Mouse (Mus musculus) MEL (cell line): ENCODE results near the gene Sephs2.

Experiments used
- CHD1 ChIP-seq: IDR thresholded peaks from 2 replicates; pipeline ENCODE4 v1.6.1; 2012; ENCODE audit warnings: low read depth, mild to moderate bottlenecking, inconsistent platforms, low read length, improper control_type of control experiment
- CTCF ChIP-seq, 3 experiments: IDR thresholded peaks in 2 of 3; conservative IDR thresholded peaks in 1 of 3; 2 replicates each; pipeline ENCODE4 v1.5.1; 2011 to 2012; ENCODE audit warnings: low read length in 3 of 3, low read depth in 2 of 3, mild to moderate bottlenecking in 2 of 3, improper control_type of control experiment in 1 of 3, inconsistent platforms in 1 of 3, mixed read lengths in 1 of 3, moderate library complexity in 1 of 3; ENCODE audit not compliant: control insufficient read depth in 1 of 3, insufficient read depth in 1 of 3, poor library complexity in 1 of 3, severe bottlenecking in 1 of 3
- EP300 ChIP-seq, 2 experiments: IDR thresholded peaks; 2 replicates each; pipeline ENCODE4 v1.6.1; 2011; ENCODE audit warnings: improper control_type of control experiment in 2 of 2, low read length in 2 of 2, low read depth in 1 of 2, mild to moderate bottlenecking in 1 of 2
- GATA1 ChIP-seq: IDR thresholded peaks from 2 replicates; pipeline ENCODE4 v1.6.1; 2011; ENCODE audit warnings: low read depth, low read length, improper control_type of control experiment
- HCFC1 ChIP-seq: IDR thresholded peaks from 2 replicates; pipeline ENCODE4 v1.6.1; 2012; ENCODE audit warnings: low read depth, mild to moderate bottlenecking, inconsistent platforms, low read length, improper control_type of control experiment, moderate library complexity
- POLR2A ChIP-seq, 2 experiments: IDR thresholded peaks; 2 replicates each; pipeline ENCODE4 v1.6.1; 2011 to 2012; ENCODE audit warnings: low read length in 2 of 2, mild to moderate bottlenecking in 2 of 2, control low read depth in 1 of 2, improper control_type of control experiment in 1 of 2, low read depth in 1 of 2, moderate library complexity in 1 of 2; ENCODE audit not compliant: control insufficient read depth in 1 of 2, insufficient read depth in 1 of 2, poor library complexity in 1 of 2
- RCOR1 ChIP-seq: IDR thresholded peaks from 2 replicates; pipeline ENCODE4 v1.6.1; 2012; ENCODE audit warnings: low read depth, mild to moderate bottlenecking, inconsistent platforms, low read length, improper control_type of control experiment
- ZKSCAN1 ChIP-seq: IDR thresholded peaks from 2 replicates; pipeline ENCODE4 v1.6.1; 2012; ENCODE audit warnings: low read depth, mild to moderate bottlenecking, inconsistent platforms, low read length, improper control_type of control experiment, moderate library complexity

DNA sequence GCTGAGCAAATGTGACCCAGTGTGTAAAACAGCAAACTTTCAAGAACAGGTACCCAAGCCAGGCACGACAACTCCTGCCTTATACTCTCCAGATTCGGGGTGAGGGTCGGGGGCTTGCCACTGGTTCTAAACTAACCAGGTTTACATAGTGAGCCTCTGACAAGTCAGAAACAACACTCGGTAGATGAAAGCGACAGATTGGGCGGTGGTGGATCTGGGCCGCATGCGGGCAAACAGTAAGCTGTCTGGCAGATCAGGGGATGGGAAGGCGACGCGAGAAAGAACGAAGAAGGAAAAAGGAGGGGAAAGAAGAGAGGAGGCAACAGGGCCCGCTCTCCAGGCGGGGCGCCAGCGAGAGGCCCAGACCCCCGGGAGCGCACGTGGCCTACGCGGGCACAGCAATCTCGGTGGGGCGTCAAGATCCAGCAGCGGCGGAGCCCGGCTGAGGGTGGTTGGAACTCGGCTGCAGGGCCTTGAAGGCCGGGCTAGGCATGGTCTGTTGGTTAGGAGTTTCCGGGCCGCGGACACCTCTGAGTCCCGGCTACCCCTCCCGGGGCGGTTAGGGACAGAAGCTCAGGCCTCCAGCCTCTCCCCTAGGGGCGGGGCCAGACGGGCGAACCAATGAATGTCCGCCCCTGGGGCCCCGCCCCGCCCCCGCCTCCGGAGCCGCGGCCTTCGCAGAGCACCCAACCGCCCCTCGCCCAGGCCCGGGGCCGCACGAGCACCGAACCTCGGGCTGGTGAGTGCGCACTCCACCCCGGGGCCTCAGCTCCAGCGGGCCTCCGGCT lies 29.8 kb downstream of the Sephs2 start, which contains the start of gene Zfp771:
- TF ChIP-seq EP300 (IDR thresholded peaks at IDR 0.05; ENCODE audit: low read depth in 1 of 2, low read length in 2 of 2) = no peak; a peak in 1 of 4 replicates
- TF ChIP-seq RCOR1 = no peak
- peak; percentile 96 for TF ChIP-seq POLR2A (IDR thresholded peaks at IDR 0.05; ENCODE audit: control insufficient read depth in 1 of 2, insufficient read depth in 1 of 2, low read depth in 1 of 2, low read length in 2 of 2, poor library complexity in 1 of 2)
- peak in 1 of 3 experiments; percentile 7; a peak in 1 of 6 replicates for TF ChIP-seq CTCF (IDR thresholded peaks at IDR 0.05 in 2 of 3, conservative IDR thresholded peaks at IDR 0.05 in 1 of 3; ENCODE audit: control insufficient read depth in 1 of 3, insufficient read depth in 1 of 3, low read depth in 2 of 3, low read length in 3 of 3, poor library complexity in 1 of 3, severe bottlenecking in 1 of 3)
- TF ChIP-seq ZKSCAN1 = no peak
- TF ChIP-seq CHD1 = 0 out of 2 replicates have a peak, but pooled peaks have one; percentile 1
- peak; percentile 29 for TF ChIP-seq HCFC1
- TF ChIP-seq GATA1 = no peak
